Mouse (Mus musculus) neural tube, embryonic 14.5 days (tissue): Measurements from ENCODE around the gene Slc31a1. TPM values are rescaled to one million over a fixed set of nuclear protein-coding genes. Genes with fewer than 3 reads are reported as not detected.
A peak's percentile ranks its signal among the peaks of the same experiment; 100 is the strongest.

Source experiments
- ATAC-seq: fragments of 200-750 bp; cut with Nextera tagmentation; 2 replicates; pipeline ENCODE4 v1.8.0; 2017; ENCODE audit warnings: low read depth, mild to moderate bottlenecking, moderate TSS enrichment, moderate library complexity
- H3K27ac ChIP-seq: fragments of 300-500 bp; sonication (generic); 2 replicates; pipeline ENCODE4 v1.5.1; 2014; ENCODE audit warnings: low read depth, mild to moderate bottlenecking, control low read depth, low read length, moderate library complexity, mixed read lengths
- H3K27me3 ChIP-seq: fragments of 300-500 bp; sonication (generic); 2 replicates; pipeline ENCODE4 v1.6.1; 2014; ENCODE audit warnings: low read length; ENCODE audit not compliant: control insufficient read depth, insufficient read depth
- H3K36me3 ChIP-seq: fragments of 300-500 bp; sonication (generic); 2 replicates; pipeline ENCODE4 v1.6.1; 2014; ENCODE audit warnings: low read length, mixed read lengths; ENCODE audit not compliant: control insufficient read depth, insufficient read depth
- H3K4me1 ChIP-seq: fragments of 300-500 bp; sonication (generic); 2 replicates; pipeline ENCODE4 v1.6.1; 2014; ENCODE audit warnings: low read length; ENCODE audit not compliant: control insufficient read depth, insufficient read depth
- H3K4me2 ChIP-seq: fragments of 300-500 bp; sonication (generic); 2 replicates; pipeline ENCODE4 v1.6.1; 2014; ENCODE audit warnings: mild to moderate bottlenecking, low read depth, low read length, control low read depth
- H3K4me3 ChIP-seq: fragments of 300-500 bp; sonication (generic); 2 replicates; pipeline ENCODE4 v1.5.1; 2014; ENCODE audit warnings: low read depth, low read length, control low read depth, mixed read lengths
- H3K9ac ChIP-seq: fragments of 300-500 bp; sonication (generic); replicated peaks from 2 replicates; pipeline ENCODE4 v1.6.1; 2014; ENCODE audit warnings: low read depth, mild to moderate bottlenecking, control low read depth, low read length, mixed read lengths
- H3K9me3 ChIP-seq: fragments of 300-500 bp; sonication (generic); 2 replicates; pipeline ENCODE4 v1.6.1; 2016; ENCODE audit warnings: low read length; ENCODE audit not compliant: control insufficient read depth
- WGBS: fragments of 180-500 bp; shearing (Covaris S2); extraction: QIAGEN DNeasy Blood & Tissue Kit; methylation state at CpG from one replicate; pipeline ENCODE4 v1.1.7; 2014; 5-methylcytosine and 5-hydroxymethylcytosine counted together
- polyA plus RNA-seq: library from polyadenylated mRNA; unstranded; fragments of >200 nt; fragmentation: Nextera tagmentation; extraction: Ambion mirVana; gene quantifications from 2 replicates; pipeline ENCODE4 v1.2.1, GENCODE M21; 2014

Slc31a1 gene
- polyA plus RNA-seq, 1 experiment from 2014 or later = 26.3 TPM

- ATAC-seq = peak; percentile 99
- H3K27ac ChIP-seq = peak within 1 kb of the TSS; percentile 73
- H3K36me3 ChIP-seq = peaks cover 10% of the 10 kb centered on the region
- no peaks in the 10 kb centered on the region for H3K27me3 ChIP-seq
- H3K9ac ChIP-seq = peak within 1 kb of the TSS; percentile 76
- H3K9me3 ChIP-seq = no peaks in the 10 kb centered on the region
- WGBS = under 1% methylated on average over 39 of the region's 39 CpGs
- peaks cover 18% of the 10 kb centered on the region; the same call in 1 of the 2 replicates for H3K4me1 ChIP-seq
- peak within 1 kb of the TSS; percentile 53 for H3K4me2 ChIP-seq
- H3K4me3 ChIP-seq = peak within 1 kb of the TSS; percentile 50
These were observed 48.2 kb downstream of the Slc31a1 start, which contains the start of the genes Cdc26 and Prpf4 for GRCm38 (mm10) chr4:62408601-62409282. TSS of gene Cdc26 (minus strand) at chr4:62408642. TSS of gene Prpf4 (plus strand) at chr4:62408797.

- H3K4me2 ChIP-seq = peak overlapping the region; percentile 53
- peaks cover 18% of the 10 kb centered on the region; the same call in 1 of the 2 replicates for H3K4me1 ChIP-seq
- H3K9ac ChIP-seq = peak overlapping the region; percentile 60; the same call in 1 of the 2 replicates
- H3K27ac ChIP-seq = no peak overlapping the region
- no peaks in the 10 kb centered on the region for H3K27me3 ChIP-seq
- peak overlapping the region; percentile 50 for H3K4me3 ChIP-seq
- 38% methylated on average over 6 of the region's 6 CpGs for WGBS
- H3K9me3 ChIP-seq = no peaks in the 10 kb centered on the region
- no peak for ATAC-seq
- peaks cover 10% of the 10 kb centered on the region for H3K36me3 ChIP-seq
These were observed 49.1 kb downstream of the Slc31a1 start for GRCm38 (mm10) chr4:62409615-62410014.

- H3K4me1 ChIP-seq = peaks cover 18% of the 10 kb centered on the region; the same call in 1 of the 2 replicates
- WGBS = 79% methylated on average over 2 of the region's 2 CpGs
- no peak overlapping the region for H3K9ac ChIP-seq
- H3K27ac ChIP-seq = no peak overlapping the region
- no peaks in the 10 kb centered on the region for H3K27me3 ChIP-seq
- no peaks in the 10 kb centered on the region for H3K9me3 ChIP-seq
- H3K36me3 ChIP-seq = peaks cover 16% of the 10 kb centered on the region
- H3K4me2 ChIP-seq = peak overlapping the region; percentile 8; the same call in 1 of the 2 replicates
- H3K4me3 ChIP-seq = no peak overlapping the region
- no peak for ATAC-seq
These were observed 49.8 kb downstream of the Slc31a1 start for GRCm38 (mm10) chr4:62410325-62410724.

GRCm38 (mm10) chr4:62411606-62412005 lies 51.1 kb downstream of the Slc31a1 start:
- no peak overlapping the region for H3K4me3 ChIP-seq
- H3K36me3 ChIP-seq = peaks cover 29% of the 10 kb centered on the region
- H3K27me3 ChIP-seq = no peaks in the 10 kb centered on the region
- H3K4me2 ChIP-seq = no peak overlapping the region
- no peak for ATAC-seq
- H3K27ac ChIP-seq = no peak overlapping the region
- H3K9me3 ChIP-seq = no peaks in the 10 kb centered on the region
- 96% methylated on average over 10 of the region's 10 CpGs for WGBS
- no peak overlapping the region for H3K9ac ChIP-seq
- peaks cover 14% of the 10 kb centered on the region; the same call in 1 of the 2 replicates for H3K4me1 ChIP-seq

- 89% methylated on average over 8 of the region's 8 CpGs for WGBS
- ATAC-seq = no peak
- peaks cover 79% of the 10 kb centered on the region for H3K36me3 ChIP-seq
These were observed 57.9 kb downstream of the Slc31a1 start for GRCm38 (mm10) chr4:62418448-62418847.

GRCm38 (mm10) chr4:62419091-62419490 lies 58.6 kb downstream of the Slc31a1 start:
- Histone ChIP-seq H3K4me3 (no peak overlapping the region), H3K4me1 (no peaks in the 10 kb centered on the region), H3K27ac (no peak overlapping the region), H3K27me3 (no peaks in the 10 kb centered on the region), H3K36me3 (peaks cover 85% of the 10 kb centered on the region), H3K9me3 (no peaks in the 10 kb centered on the region), H3K9ac (no peak overlapping the region), H3K4me2 (no peak overlapping the region)
- no peak for ATAC-seq
- 97% methylated on average over 6 of the region's 6 CpGs for WGBS

More at GRCm38 (mm10) chr4:62418448-62418847, 57.9 kb downstream of the Slc31a1 start:
- Histone ChIP-seq H3K4me3 (no peak overlapping the region), H3K27ac (no peak overlapping the region), H3K27me3 (no peaks in the 10 kb centered on the region), H3K9me3 (no peaks in the 10 kb centered on the region), H3K4me1 (no peaks in the 10 kb centered on the region), H3K4me2 (no peak overlapping the region), H3K9ac (no peak overlapping the region)

GRCm38 (mm10) chr4:62425891-62426290 lies 65.4 kb downstream of the Slc31a1 start:
- ATAC-seq = no peak
- no peak overlapping the region for H3K4me3 ChIP-seq
- no peaks in the 10 kb centered on the region for H3K4me1 ChIP-seq
- H3K9ac ChIP-seq = no peak overlapping the region
- H3K36me3 ChIP-seq = peaks cover 33% of the 10 kb centered on the region
- WGBS = 89% methylated on average over 4 of the region's 4 CpGs
- H3K27me3 ChIP-seq = no peaks in the 10 kb centered on the region
- H3K9me3 ChIP-seq = no peaks in the 10 kb centered on the region
- no peak overlapping the region for H3K27ac ChIP-seq
- no peak overlapping the region for H3K4me2 ChIP-seq

GRCm38 (mm10) chr4:62427978-62428758 lies 67.6 kb downstream of the Slc31a1 start:
- no peak for ATAC-seq
- Histone ChIP-seq H3K27me3 (no peaks in the 10 kb centered on the region), H3K27ac (no peak overlapping the region), H3K4me3 (no peak overlapping the region), H3K4me1 (no peaks in the 10 kb centered on the region), H3K4me2 (no peak overlapping the region), H3K36me3 (peaks cover 16% of the 10 kb centered on the region), H3K9ac (no peak overlapping the region), H3K9me3 (no peaks in the 10 kb centered on the region)
- WGBS = 78% methylated on average over 17 of the region's 17 CpGs

- H3K4me2 ChIP-seq = no peak overlapping the region
- no peaks in the 10 kb centered on the region for H3K27me3 ChIP-seq
- H3K4me1 ChIP-seq = no peaks in the 10 kb centered on the region
- ATAC-seq = no peak
- 87% methylated on average over 9 of the region's 9 CpGs for WGBS
- H3K36me3 ChIP-seq = peaks cover 5% of the 10 kb centered on the region
- H3K27ac ChIP-seq = no peak overlapping the region
- H3K4me3 ChIP-seq = no peak overlapping the region
- no peaks in the 10 kb centered on the region for H3K9me3 ChIP-seq
- H3K9ac ChIP-seq = no peak overlapping the region
These were observed 69.1 kb downstream of the Slc31a1 start for GRCm38 (mm10) chr4:62429616-62430015.
